ENCODE assay signal across 8 mouse cellular contexts in genomic region chr11:109670026-109670916, GRCm38 (mm10). TPM values are rescaled to one million over a fixed set of nuclear protein-coding genes. Genes with fewer than 3 reads are reported as not detected.
A peak's percentile ranks its signal among the peaks of the same experiment; 100 is the strongest.
DNase-seq lines count a peak whose midpoint lies in the region; ATAC-seq and TF ChIP-seq lines count a peak whose summit lies in the region.

No protein-coding gene starts in this region.

- no peak overlapping the region for H3K4me2 ChIP-seq in forebrain, embryonic 15.5 days (replicated peaks)
- no peak overlapping the region for H3K4me2 ChIP-seq in intestine, embryonic 16.5 days (ENCODE audit: low read depth, low read length)
- no peak overlapping the region for H3K4me2 ChIP-seq in midbrain, embryonic 12.5 days (replicated peaks)

- TF ChIP-seq CTCF in kidney, adult 2 months (conservative IDR thresholded peaks at IDR 0.05; ENCODE audit: insufficient read depth, insufficient read length, low read depth, low read length): peak; percentile 49

- H3K9me3 ChIP-seq in forebrain, embryonic 15.5 days: no peaks in the 10 kb centered on the region
- H3K9me3 ChIP-seq in intestine, embryonic 16.5 days (ENCODE audit: control insufficient read depth, low read length): no peaks in the 10 kb centered on the region
- H3K9me3 ChIP-seq in midbrain, embryonic 12.5 days: no peaks in the 10 kb centered on the region

- DNase-seq in kidney, adult 2 months: peak; percentile 66
- no peak for DNase-seq in kidney, adult 11 months
- DNase-seq in MEL-GATA-1-ER (ENCODE audit: extremely low read depth, low read depth): peak; percentile 26
- DNase-seq in cerebellum, adult 11-12 months: no peak
- DNase-seq in left cerebral cortex, adult 18-20 months (ENCODE audit: low spot score in 2 of 2): no peak

- no peak overlapping the region for H3K4me3 ChIP-seq in kidney, adult 2 months (ENCODE audit: insufficient read depth, low read depth, low read length)
- H3K4me3 ChIP-seq in forebrain, embryonic 15.5 days: no peak overlapping the region
- H3K4me3 ChIP-seq in intestine, embryonic 16.5 days (ENCODE audit: low read length): no peak overlapping the region
- no peak overlapping the region for H3K4me3 ChIP-seq in midbrain, embryonic 12.5 days

- H3K27me3 ChIP-seq in kidney, adult 2 months (replicated peaks; ENCODE audit: control insufficient read depth, insufficient read depth, low read length): no peaks in the 10 kb centered on the region
- no peaks in the 10 kb centered on the region for H3K27me3 ChIP-seq in forebrain, embryonic 15.5 days
- H3K27me3 ChIP-seq in intestine, embryonic 16.5 days (replicated peaks; ENCODE audit: control insufficient read depth, insufficient read depth, low read length): no peaks in the 10 kb centered on the region
- peaks cover 5% of the 10 kb centered on the region; the same call in 1 of the 2 replicates for H3K27me3 ChIP-seq in midbrain, embryonic 12.5 days

- no peaks in the 10 kb centered on the region for H3K4me1 ChIP-seq in kidney, adult 2 months (ENCODE audit: control insufficient read depth, insufficient read depth, low read length)
- no peaks in the 10 kb centered on the region; the same call in 1 of the 2 replicates for H3K4me1 ChIP-seq in forebrain, embryonic 15.5 days
- H3K4me1 ChIP-seq in intestine, embryonic 16.5 days (ENCODE audit: control insufficient read depth, insufficient read depth, low read length): 0 out of 2 replicates have a peak, but pooled peaks cover 5% of the 10 kb centered on the region
- no peaks in the 10 kb centered on the region for H3K4me1 ChIP-seq in midbrain, embryonic 12.5 days

- peak; percentile 80 for ATAC-seq in forebrain, embryonic 15.5 days (replicated peaks)
- peak; percentile 74 for ATAC-seq in intestine, embryonic 16.5 days
- ATAC-seq in midbrain, embryonic 12.5 days (ENCODE audit: low FRiP score, low read depth): peak; percentile 69

- peak overlapping the region; percentile 5; the same call in 1 of the 2 replicates for H3K27ac ChIP-seq in kidney, adult 2 months (ENCODE audit: insufficient read depth, low read depth, low read length)
- peak overlapping the region; percentile 49; the same call in 1 of the 2 replicates for H3K27ac ChIP-seq in forebrain, embryonic 15.5 days (replicated peaks)
- H3K27ac ChIP-seq in intestine, embryonic 16.5 days (ENCODE audit: low read length): peak overlapping the region; percentile 22; the same call in 1 of the 2 replicates
- no peak overlapping the region for H3K27ac ChIP-seq in midbrain, embryonic 12.5 days (replicated peaks)

- H3K9ac ChIP-seq in forebrain, embryonic 15.5 days (replicated peaks): no peak overlapping the region
- no peak overlapping the region for H3K9ac ChIP-seq in intestine, embryonic 16.5 days (ENCODE audit: low read depth, low read length)
- no peak overlapping the region for H3K9ac ChIP-seq in midbrain, embryonic 12.5 days (replicated peaks)

- 43% methylated on average over 14 of the region's 14 CpGs for WGBS in kidney, adult 2 months
- WGBS in forebrain, embryonic 15.5 days: 64% methylated on average over 14 of the region's 14 CpGs
- WGBS in intestine, embryonic 16.5 days: 55% methylated on average over 14 of the region's 14 CpGs
- WGBS in midbrain, embryonic 12.5 days: 63% methylated on average over 14 of the region's 14 CpGs

- TF ChIP-seq POLR2A in kidney, adult 2 months (IDR thresholded peaks at IDR 0.05; ENCODE audit: low read depth, low read length): no peak

- H3K36me3 ChIP-seq in kidney, adult 2 months (ENCODE audit: control insufficient read depth, insufficient read depth, low read length): peaks cover 6% of the 10 kb centered on the region
- H3K36me3 ChIP-seq in forebrain, embryonic 15.5 days: peaks cover 48% of the 10 kb centered on the region
- H3K36me3 ChIP-seq in intestine, embryonic 16.5 days (ENCODE audit: control insufficient read depth, insufficient read depth, low read length): peaks cover 9% of the 10 kb centered on the region; the same call in 1 of the 2 replicates
- peaks cover 48% of the 10 kb centered on the region for H3K36me3 ChIP-seq in midbrain, embryonic 12.5 days

RNA-seq across cellular contexts. Expression of gene Prkar1a, which starts 21.1 kb away (rescaled TPM):
- polyA plus RNA-seq in kidney, adult 2 months (2012; rRNA removed): 85.9 and 102 TPM in 2 replicates
- 472 and 496 TPM in 2 replicates for polyA plus RNA-seq in forebrain, embryonic 15.5 days (2015; fragmentation: Nextera tagmentation; extraction: Ambion mirVana)
- polyA plus RNA-seq in intestine, embryonic 16.5 days (2015; fragmentation: Nextera tagmentation; extraction: Ambion mirVana): 250 and 256 TPM in 2 replicates
- 429 and 445 TPM in 2 replicates for polyA plus RNA-seq in midbrain, embryonic 12.5 days (2016; fragmentation: Nextera tagmentation; extraction: Ambion mirVana)
- total RNA-seq in left cerebral cortex, adult 18-20 months (2021): 100 to 1,000 TPM; 618 to 657 TPM

RNA-seq across cellular contexts. Expression of gene Fam20a, which starts 51.8 kb away (rescaled TPM):
- polyA plus RNA-seq in kidney, adult 2 months (2012; rRNA removed): 7.5 and 7.6 TPM in 2 replicates
- 1.7 and 1.8 TPM in 2 replicates for polyA plus RNA-seq in forebrain, embryonic 15.5 days (2015; fragmentation: Nextera tagmentation; extraction: Ambion mirVana)
- 3.3 and 3.8 TPM in 2 replicates for polyA plus RNA-seq in intestine, embryonic 16.5 days (2015; fragmentation: Nextera tagmentation; extraction: Ambion mirVana)
- 2.4 and 2.5 TPM in 2 replicates for polyA plus RNA-seq in midbrain, embryonic 12.5 days (2016; fragmentation: Nextera tagmentation; extraction: Ambion mirVana)
- total RNA-seq in left cerebral cortex, adult 18-20 months (2021): 10 to 100 TPM; 10.6 to 12.2 TPM

RNA-seq across cellular contexts. Expression of gene Wipi1, which starts 58.5 kb away (rescaled TPM):
- polyA plus RNA-seq in kidney, adult 2 months (2012; rRNA removed): 22.7 and 25.2 TPM in 2 replicates
- polyA plus RNA-seq in forebrain, embryonic 15.5 days (2015; fragmentation: Nextera tagmentation; extraction: Ambion mirVana): 12.1 and 13.0 TPM in 2 replicates
- polyA plus RNA-seq in intestine, embryonic 16.5 days (2015; fragmentation: Nextera tagmentation; extraction: Ambion mirVana): 27.3 and 27.5 TPM in 2 replicates
- polyA plus RNA-seq in midbrain, embryonic 12.5 days (2016; fragmentation: Nextera tagmentation; extraction: Ambion mirVana): 17.8 and 20.1 TPM in 2 replicates
- total RNA-seq in left cerebral cortex, adult 18-20 months (2021): 10 to 100 TPM; 18.4 to 19.3 TPM

Comparison
In these comparisons a context has a peak if more than half of its experiments do, and no peak if none do; other contexts are left out.
1. DNase-seq: peak in kidney, adult 2 months (single experiment) and MEL-GATA-1-ER (single experiment); none in kidney, adult 11 months (single experiment), cerebellum, adult 11-12 months (single experiment) and left cerebral cortex, adult 18-20 months (0 of 2).
2. Peak in every context shown above with its lines, with median percentiles within 50 percentile points of each other: ATAC-seq.